Mouse (Mus musculus): ENCODE measurements around the gene Pkdrej. TPM values are rescaled to one million over a fixed set of nuclear protein-coding genes. Genes with fewer than 3 reads are reported as not detected.
A peak's percentile ranks its signal among the peaks of the same experiment; 100 is the strongest.
"Not testable (repeated sequence)": the region's sequence is repeated elsewhere in the genome, so short reads cannot be mapped to it uniquely, and the experiment has no call there.

The Pkdrej gene
- polyA plus RNA-seq, 1 experiment from 2014 or later = 0.20 TPM

- Histone ChIP-seq H3K27me3 (replicated peaks) (no peaks in the 10 kb centered on the region), H3K4me2 (replicated peaks) (no peak overlapping the region), H3K36me3 (no peaks in the 10 kb centered on the region), H3K9me3 (no peaks in the 10 kb centered on the region), H3K9ac (no peak overlapping the region), H3K4me3 (replicated peaks) (no peak overlapping the region), H3K27ac (no peak overlapping the region), H3K4me1 (replicated peaks) (no peaks in the 10 kb centered on the region)
- WGBS = 87% methylated on average over 4 of the region's 4 CpGs
- no peak for ATAC-seq
These were observed 38.4 kb downstream of the Pkdrej start for GRCm38 (mm10) chr15:85783146-85783545.

DNA sequence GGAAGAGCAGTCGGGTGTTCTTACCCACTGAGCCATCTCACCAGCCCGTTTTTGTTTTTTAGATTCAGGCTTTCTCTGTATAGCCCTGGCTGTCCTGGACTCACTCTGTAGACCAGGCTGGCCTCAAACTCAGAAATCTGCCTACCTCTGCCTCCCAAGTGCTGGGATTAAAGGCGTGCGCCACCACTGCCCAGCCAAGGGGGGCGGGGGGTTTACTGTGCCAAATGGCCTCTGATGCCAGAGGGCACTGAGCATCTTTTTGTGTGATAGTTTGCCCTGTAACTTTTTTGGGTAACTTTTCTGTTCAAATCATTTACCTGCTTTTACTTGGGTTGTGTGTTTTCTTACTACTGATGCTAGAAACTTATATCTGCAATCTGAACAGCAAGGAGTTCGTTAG, 42.6 kb downstream of the Pkdrej start:
- not testable (repeated sequence) for H3K4me3 ChIP-seq (replicated peaks); H3K9ac ChIP-seq; H3K27me3 ChIP-seq (replicated peaks); ATAC-seq; H3K27ac ChIP-seq; H3K9me3 ChIP-seq; H3K4me2 ChIP-seq (replicated peaks); H3K4me1 ChIP-seq (replicated peaks); H3K36me3 ChIP-seq
- 93% methylated on average over 6 of the region's 6 CpGs for WGBS

DNA sequence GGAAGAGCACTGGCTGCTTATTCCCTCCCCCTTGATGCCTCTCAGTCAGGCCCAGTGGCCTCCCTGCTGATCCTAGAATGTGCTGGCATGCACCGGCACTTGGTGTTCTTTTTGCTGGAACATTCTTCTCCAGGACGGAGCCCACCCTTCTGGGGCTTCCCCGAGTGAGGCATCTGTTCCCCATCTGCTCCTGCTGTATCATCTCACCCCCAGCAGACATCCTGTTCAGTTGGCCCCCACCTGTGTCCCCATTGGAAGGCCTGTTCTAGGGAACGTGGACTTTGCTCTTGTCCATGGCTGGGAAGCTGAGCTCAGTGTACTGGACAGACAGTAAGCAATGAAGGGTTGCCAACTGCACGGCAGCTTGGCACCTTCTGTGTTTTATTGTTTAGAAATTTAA, 44.8 kb downstream of the Pkdrej start:
- H3K4me3 ChIP-seq (replicated peaks) = no peak overlapping the region
- no peaks in the 10 kb centered on the region for H3K4me1 ChIP-seq (replicated peaks)
- H3K27ac ChIP-seq = no peak overlapping the region
- H3K9me3 ChIP-seq = no peaks in the 10 kb centered on the region
- ATAC-seq = no peak; the same call in 1 of the 2 replicates
- no peak overlapping the region for H3K4me2 ChIP-seq (replicated peaks)
- no peak overlapping the region for H3K9ac ChIP-seq
- no peaks in the 10 kb centered on the region for H3K27me3 ChIP-seq (replicated peaks)
- no peaks in the 10 kb centered on the region for H3K36me3 ChIP-seq
- WGBS = 68% methylated on average over 5 of the region's 5 CpGs

- 61% methylated on average over 2 of the region's 2 CpGs for WGBS
- H3K4me2 ChIP-seq (replicated peaks) = no peak overlapping the region
- H3K27me3 ChIP-seq (replicated peaks) = no peaks in the 10 kb centered on the region
- no peak overlapping the region for H3K9ac ChIP-seq
- H3K27ac ChIP-seq = no peak overlapping the region
- no peak for ATAC-seq
- no peak overlapping the region for H3K4me3 ChIP-seq (replicated peaks)
- no peaks in the 10 kb centered on the region for H3K36me3 ChIP-seq
- no peaks in the 10 kb centered on the region for H3K9me3 ChIP-seq
- no peaks in the 10 kb centered on the region for H3K4me1 ChIP-seq (replicated peaks)
These were observed 45.3 kb downstream of the Pkdrej start for GRCm38 (mm10) chr15:85776241-85776640.

DNA sequence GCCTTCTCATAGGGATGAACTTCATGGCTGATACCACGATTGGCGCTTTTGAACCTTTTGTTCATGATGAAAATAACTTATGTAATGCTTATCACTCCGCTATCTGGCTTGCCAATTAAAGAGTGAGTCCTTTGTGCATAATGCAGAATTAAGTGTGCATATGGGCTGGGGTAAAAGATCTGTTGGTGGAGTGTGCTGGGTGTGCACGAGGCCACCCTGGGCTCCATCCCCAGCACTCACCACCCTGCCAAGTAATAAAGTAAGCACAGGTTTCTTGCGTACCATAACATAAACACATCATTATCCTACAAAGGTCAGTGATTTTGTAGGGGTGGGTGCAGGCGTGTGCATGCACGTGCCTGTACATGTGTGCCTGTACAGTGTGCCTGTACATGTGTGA, 46.5 kb downstream of the Pkdrej start:
- Histone ChIP-seq H3K27ac (0 out of 2 replicates have a peak overlapping the region, but pooled peaks have one; percentile 48), H3K36me3 (no peaks in the 10 kb centered on the region), H3K27me3 (replicated peaks) (no peaks in the 10 kb centered on the region), H3K4me3 (replicated peaks) (no peak overlapping the region), H3K4me1 (replicated peaks) (no peaks in the 10 kb centered on the region), H3K4me2 (replicated peaks) (no peak overlapping the region), H3K9me3 (no peaks in the 10 kb centered on the region), H3K9ac (no peak overlapping the region)
- 77% methylated on average over 7 of the region's 7 CpGs for WGBS
- ATAC-seq = no peak

GRCm38 (mm10) chr15:85774419-85774818, 47.1 kb downstream of the Pkdrej start:
- no peaks in the 10 kb centered on the region for H3K4me1 ChIP-seq (replicated peaks)
- 79% methylated on average over 9 of the region's 9 CpGs for WGBS
- H3K4me3 ChIP-seq (replicated peaks) = no peak overlapping the region
- ATAC-seq = peak; percentile 68
- H3K9ac ChIP-seq = no peak overlapping the region
- no peak overlapping the region for H3K27ac ChIP-seq
- no peaks in the 10 kb centered on the region for H3K27me3 ChIP-seq (replicated peaks)
- H3K36me3 ChIP-seq = no peaks in the 10 kb centered on the region
- H3K9me3 ChIP-seq = no peaks in the 10 kb centered on the region
- H3K4me2 ChIP-seq (replicated peaks) = no peak overlapping the region

DNA sequence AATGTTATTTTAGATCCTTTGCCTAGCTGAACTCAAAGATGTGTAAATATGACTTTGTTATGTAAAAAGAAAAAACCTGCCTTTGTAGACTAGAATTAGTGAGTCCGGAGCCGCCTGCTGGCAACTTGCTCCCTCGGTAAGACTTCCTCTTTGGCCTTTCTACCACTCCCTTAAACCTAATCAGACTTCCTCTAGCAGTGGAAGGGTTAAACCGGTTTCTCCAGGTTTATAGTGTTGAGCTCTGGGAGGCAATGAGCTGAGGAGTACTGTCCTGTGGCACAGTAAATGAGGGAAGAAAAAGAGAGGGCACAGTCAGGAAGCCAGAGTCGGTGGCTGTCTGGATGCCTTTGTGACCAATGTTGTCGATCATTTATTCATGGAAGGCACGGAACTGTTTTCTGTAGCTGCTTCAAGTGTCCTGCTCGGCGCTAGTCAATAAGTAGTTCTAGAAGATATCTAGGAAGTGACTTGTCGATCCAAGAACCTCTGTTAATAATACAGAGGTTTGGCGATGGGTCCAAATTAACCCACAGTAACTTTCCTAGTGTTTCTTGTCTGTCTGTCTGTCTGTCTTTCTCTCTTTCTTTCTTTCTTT, 49.3 kb downstream of the Pkdrej start:
- peak overlapping the region; percentile 67 for H3K27ac ChIP-seq

GRCm38 (mm10) chr15:85771306-85772121, 50.0 kb downstream of the Pkdrej start:
- H3K9me3 ChIP-seq = no peaks in the 10 kb centered on the region
- H3K4me1 ChIP-seq (replicated peaks) = no peaks in the 10 kb centered on the region
- 72% methylated on average over 17 of the region's 17 CpGs for WGBS
- H3K9ac ChIP-seq = no peak overlapping the region
- no peak overlapping the region for H3K4me3 ChIP-seq (replicated peaks)
- H3K27me3 ChIP-seq (replicated peaks) = no peaks in the 10 kb centered on the region
- H3K4me2 ChIP-seq (replicated peaks) = peak overlapping the region; percentile 36; the same call in 1 of the 2 replicates
- H3K36me3 ChIP-seq = no peaks in the 10 kb centered on the region
- peak; percentile 66 for ATAC-seq
- H3K27ac ChIP-seq = peak overlapping the region; percentile 67

More for the DNA sequence above, 49.3 kb downstream of the Pkdrej start:
- WGBS = 62% methylated on average over 11 of the region's 11 CpGs
- peak; percentile 65 for ATAC-seq
- H3K4me3 ChIP-seq (replicated peaks) = no peak overlapping the region
- H3K9ac ChIP-seq = no peak overlapping the region
- H3K4me1 ChIP-seq (replicated peaks) = no peaks in the 10 kb centered on the region
- H3K4me2 ChIP-seq (replicated peaks) = peak overlapping the region; percentile 36
- no peaks in the 10 kb centered on the region for H3K36me3 ChIP-seq
- H3K27me3 ChIP-seq (replicated peaks) = no peaks in the 10 kb centered on the region
- H3K9me3 ChIP-seq = no peaks in the 10 kb centered on the region

- no peak overlapping the region for H3K27ac ChIP-seq
- H3K9me3 ChIP-seq = no peaks in the 10 kb centered on the region
- ATAC-seq = peak; percentile 83
- H3K4me3 ChIP-seq (replicated peaks) = no peak overlapping the region
- H3K9ac ChIP-seq = no peak overlapping the region
- no peaks in the 10 kb centered on the region for H3K27me3 ChIP-seq (replicated peaks)
- WGBS = 76% methylated on average over 8 of the region's 8 CpGs
- no peak overlapping the region for H3K4me2 ChIP-seq (replicated peaks)
- H3K36me3 ChIP-seq = no peaks in the 10 kb centered on the region
- no peaks in the 10 kb centered on the region for H3K4me1 ChIP-seq (replicated peaks)
These were observed 52.5 kb downstream of the Pkdrej start for GRCm38 (mm10) chr15:85768991-85769390.

GRCm38 (mm10) chr15:85766677-85767076, 54.9 kb downstream of the Pkdrej start:
- Histone ChIP-seq H3K27ac (no peak overlapping the region), H3K4me1 (replicated peaks) (no peaks in the 10 kb centered on the region), H3K9ac (no peak overlapping the region), H3K27me3 (replicated peaks) (no peaks in the 10 kb centered on the region), H3K4me3 (replicated peaks) (no peak overlapping the region), H3K4me2 (replicated peaks) (no peak overlapping the region), H3K9me3 (no peaks in the 10 kb centered on the region), H3K36me3 (no peaks in the 10 kb centered on the region)
- no peak for ATAC-seq
- 61% methylated on average over 5 of the region's 5 CpGs for WGBS

GRCm38 (mm10) chr15:85765022-85765421, 56.5 kb downstream of the Pkdrej start:
- Histone ChIP-seq H3K27ac (no peak overlapping the region), H3K9me3 (no peaks in the 10 kb centered on the region), H3K4me2 (replicated peaks) (no peak overlapping the region), H3K27me3 (replicated peaks) (no peaks in the 10 kb centered on the region), H3K4me1 (replicated peaks) (no peaks in the 10 kb centered on the region), H3K36me3 (no peaks in the 10 kb centered on the region), H3K9ac (no peak overlapping the region), H3K4me3 (replicated peaks) (no peak overlapping the region)
- 55% methylated on average over 3 of the region's 3 CpGs for WGBS
- ATAC-seq = no peak
